Mouse (Mus musculus) frontal cortex, adult 2 months (tissue): Measurements from ENCODE around the gene Gcnt3. TPM values are rescaled to one million over a fixed set of nuclear protein-coding genes. Genes with fewer than 3 reads are reported as not detected.

ENCODE experiments used
- DNase-seq, 2 experiments: peaks; one replicate each; pipeline ENCODE4 v3.0.0; 2022; ENCODE audit warnings: low spot score in 1 of 2; ENCODE audit errors: extremely low spot score in 1 of 2
- polyA plus RNA-seq: library from polyadenylated mRNA; depleted of rRNA; stranded (reverse); fragments of >200 nt; gene quantifications from 2 replicates; pipeline ENCODE4 v1.2.3, GENCODE M21; 2012; rRNA removed

Gcnt3 gene
- polyA plus RNA-seq, 1 experiment: not detected

- DNase-seq: no peak
Measured at GRCm38 (mm10) chr9:70007506-70008248, 30.2 kb downstream of the Gcnt3 start.

- DNase-seq: no peak
Measured at GRCm38 (mm10) chr9:70006984-70007383, 30.9 kb downstream of the Gcnt3 start.

- no peak for DNase-seq
Measured at GRCm38 (mm10) chr9:70003516-70003915, 34.4 kb downstream of the Gcnt3 start.

GRCm38 (mm10) chr9:69999318-69999717 is 38.6 kb downstream of the Gcnt3 start:
- no peak for DNase-seq

- peak in 1 of 2 experiments; percentile 21 for DNase-seq
Measured at GRCm38 (mm10) chr9:69994547-69994946, 43.3 kb downstream of the Gcnt3 start.

GRCm38 (mm10) chr9:69993479-69993878 is 44.4 kb downstream of the Gcnt3 start:
- DNase-seq: no peak

GRCm38 (mm10) chr9:69992841-69993277 is 45.0 kb downstream of the Gcnt3 start:
- no peak for DNase-seq

GRCm38 (mm10) chr9:69990346-69990745 is 47.5 kb downstream of the Gcnt3 start:
- no peak for DNase-seq

- peak; percentile 81 to 96 for DNase-seq
Measured at GRCm38 (mm10) chr9:69989303-69990121, 48.4 kb downstream of the Gcnt3 start, which contains the start of gene Bnip2. Bnip2 (plus strand) TSS chr9:69989466.

GRCm38 (mm10) chr9:69988706-69989302 is 49.1 kb downstream of the Gcnt3 start:
- no peak for DNase-seq

- DNase-seq: peak; percentile 28 to 84
Measured at GRCm38 (mm10) chr9:69987579-69987978, 50.3 kb downstream of the Gcnt3 start.

- DNase-seq: no peak
Measured at GRCm38 (mm10) chr9:69986571-69986970, 51.3 kb downstream of the Gcnt3 start.

- no peak for DNase-seq
Measured at GRCm38 (mm10) chr9:69986063-69986462, 51.8 kb downstream of the Gcnt3 start.

- DNase-seq: no peak
Measured at GRCm38 (mm10) chr9:69985526-69985925, 52.4 kb downstream of the Gcnt3 start.

Other genes starting within 250 kb of the Gcnt3 start
- 44.6 and 48.0 TPM in 2 replicates for gene Bnip2, start 48.6 kb downstream of the Gcnt3 start, polyA plus RNA-seq
- gene Gtf2a2, start 25.5 kb downstream of the Gcnt3 start, polyA plus RNA-seq: 72.5 and 78.8 TPM in 2 replicates
- 121 and 131 TPM in 2 replicates for gene Fam81a, start 104.5 kb upstream of the Gcnt3 start, polyA plus RNA-seq
- gene Myo1e, start 169.3 kb upstream of the Gcnt3 start, polyA plus RNA-seq: 7.9 and 8.2 TPM in 2 replicates